Mouse (Mus musculus) left cerebral cortex, adult 9 months (tissue): ENCODE measurements at regions not wholly inside any gene's neighbourhood (a gene's known extent, or its start where the extent isn't known, plus 50 kb on each side); places are given as distances from the start of the nearest gene placed in this dataset.

Experiments used
- DNase-seq, 2 experiments: peaks; one replicate each; pipeline ENCODE4 v3.0.0; 2022; ENCODE audit warnings: low spot score in 2 of 2

DNA sequence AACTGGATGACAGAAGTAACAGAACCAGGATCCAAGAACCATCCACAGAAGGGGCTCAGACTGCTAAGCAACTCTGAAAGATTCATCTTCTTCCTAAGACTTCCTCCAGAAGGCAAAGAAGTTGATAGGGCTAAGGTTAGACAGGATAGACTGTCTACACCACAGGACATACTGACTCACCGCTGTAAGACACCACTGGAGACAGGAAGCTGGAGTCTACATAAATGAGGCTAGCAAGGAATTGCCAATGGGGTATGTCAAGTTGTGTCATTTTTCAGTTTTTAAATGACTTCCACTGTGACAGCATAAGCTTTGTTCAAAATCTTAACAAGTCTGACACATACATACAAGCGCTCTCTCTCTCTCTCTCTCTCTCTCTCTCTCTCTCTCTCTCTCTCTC lies 645.4 kb upstream of the Gm10131 start:
- DNase-seq = no peak

DNA sequence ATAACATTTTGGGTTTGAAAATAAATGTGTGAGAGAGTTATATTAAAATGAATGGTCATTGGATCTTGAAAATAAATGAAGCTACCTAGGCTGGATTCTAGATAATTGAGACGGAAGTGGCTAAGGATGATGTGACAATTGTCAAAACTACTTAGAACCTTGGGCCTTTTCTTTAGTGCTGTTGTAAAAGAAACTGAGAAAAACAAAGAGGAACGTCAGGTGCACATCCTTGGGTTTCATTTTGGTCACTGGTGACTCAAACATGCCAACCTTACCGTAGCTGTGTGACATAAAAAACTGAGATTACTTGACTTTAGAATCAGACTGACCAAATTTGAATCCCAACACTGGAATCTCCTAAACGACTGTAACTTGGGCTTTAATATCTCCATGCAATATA lies 644.6 kb upstream of the Gm10131 start:
- DNase-seq = no peak

DNA sequence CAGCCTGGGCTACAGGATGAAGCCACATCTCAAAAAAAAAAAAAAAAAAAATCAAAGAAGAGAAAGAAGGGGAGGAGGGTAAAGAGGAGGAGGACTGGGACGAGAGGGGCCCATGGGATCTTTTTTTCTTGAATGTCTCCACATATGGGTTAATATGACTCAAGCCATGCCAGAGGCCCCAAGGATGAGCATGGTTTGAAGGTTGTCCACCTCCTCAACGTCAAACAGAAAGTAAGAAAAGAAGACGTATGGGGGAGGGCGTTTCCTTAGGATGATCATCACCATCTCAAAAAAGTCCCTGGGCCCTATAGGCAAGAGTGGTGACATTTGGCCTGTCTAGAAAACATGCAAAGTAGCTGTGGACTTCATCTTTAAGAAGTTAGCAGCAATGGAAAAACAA lies 643.9 kb upstream of the Gm10131 start:
- no peak for DNase-seq

DNA sequence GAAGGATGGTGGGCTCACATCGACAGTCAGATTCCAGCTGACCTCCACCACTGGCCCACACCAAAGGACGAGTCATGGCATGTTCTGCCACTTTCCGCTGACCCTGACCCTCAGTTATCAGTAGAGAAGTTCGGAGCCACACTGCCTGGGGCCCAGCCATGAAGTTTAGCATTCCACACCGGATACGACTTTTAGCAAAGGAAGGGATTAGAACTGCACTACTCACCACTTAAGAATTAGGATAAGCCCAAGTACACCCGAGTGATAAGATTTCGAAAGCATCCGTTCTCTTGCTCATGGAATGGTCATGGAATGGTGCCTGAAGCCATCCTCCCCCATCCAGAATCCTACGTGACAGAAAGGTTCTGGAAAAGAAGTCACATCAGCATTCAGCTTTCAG lies 641.5 kb upstream of the Gm10131 start:
- no peak for DNase-seq

DNA sequence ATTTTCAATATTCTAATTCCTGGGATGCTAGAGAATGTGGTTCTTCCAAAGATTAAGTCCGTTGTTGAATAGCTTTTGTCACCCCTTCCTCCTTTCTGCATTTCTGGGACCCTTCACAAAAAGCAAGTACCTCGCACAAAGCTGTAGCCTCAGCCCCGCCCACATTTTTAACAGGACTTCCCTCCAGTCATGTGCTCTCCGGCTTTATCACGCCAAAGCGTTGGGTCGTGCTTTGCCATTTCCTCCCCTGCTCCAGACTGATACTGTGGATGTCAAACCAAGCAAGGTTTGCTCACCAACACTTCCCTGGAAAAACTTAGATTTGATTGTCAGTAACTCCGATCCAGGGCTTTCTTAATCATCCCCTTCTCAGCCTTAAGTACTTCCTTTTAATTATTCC lies 637.0 kb upstream of the Gm10131 start:
- DNase-seq = no peak

DNA sequence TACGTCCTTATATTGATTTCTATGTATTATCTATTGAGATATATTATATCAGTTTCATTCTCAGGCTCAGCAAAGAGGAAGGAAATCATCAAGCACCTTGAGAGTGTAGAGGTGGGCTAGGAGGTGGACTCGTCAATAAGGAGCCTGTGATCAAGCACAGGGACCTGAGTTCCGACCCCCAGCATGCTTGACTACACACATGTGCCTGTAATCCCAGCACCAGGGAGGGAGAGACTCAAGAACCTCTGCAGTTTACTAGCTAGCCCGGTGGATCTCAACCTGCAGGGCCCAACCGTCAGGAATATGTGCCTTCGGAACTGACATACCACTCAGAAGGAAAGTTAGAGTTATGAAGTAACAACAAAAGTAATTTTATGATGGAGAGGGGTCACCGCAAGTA lies 634.2 kb upstream of the Gm10131 start:
- DNase-seq = no peak

DNA sequence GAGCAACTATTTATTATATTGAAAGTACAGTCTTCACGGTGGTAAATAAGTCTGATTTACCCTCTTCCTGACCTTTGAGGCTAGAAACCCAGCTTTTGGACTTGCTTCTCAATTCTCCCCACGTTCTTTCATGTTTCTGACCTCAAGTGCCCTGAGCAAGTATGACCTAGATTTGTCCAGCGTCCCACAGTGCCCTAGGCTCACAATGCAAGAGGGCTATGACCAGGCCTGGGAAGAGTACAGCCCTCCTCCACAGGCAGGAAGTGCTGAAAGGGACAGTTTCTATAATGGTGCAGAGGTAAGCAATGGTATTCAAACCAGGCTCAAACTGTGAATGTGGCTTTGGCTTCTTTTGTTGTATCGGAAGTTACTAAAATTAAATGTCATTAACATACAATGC lies 633.1 kb upstream of the Gm10131 start:
- no peak for DNase-seq

DNA sequence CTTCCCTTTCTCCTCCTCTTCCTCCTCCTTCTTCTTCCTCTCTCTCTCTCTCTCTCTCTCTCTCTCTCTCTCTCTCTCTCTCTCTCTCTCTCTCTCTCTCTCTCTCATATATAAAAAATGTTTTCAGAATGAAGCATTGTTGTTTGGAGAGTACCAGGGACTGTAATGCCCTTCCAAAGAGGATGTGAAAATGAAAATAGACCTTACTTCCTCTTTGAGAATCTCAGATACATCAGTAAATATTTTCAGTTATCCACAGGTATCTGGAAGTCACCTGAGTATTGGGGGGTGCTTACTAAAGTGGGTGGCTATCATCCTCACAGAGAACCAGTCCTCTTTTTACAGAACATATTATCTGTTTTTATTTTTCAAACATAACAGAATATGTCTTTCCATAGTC lies 632.6 kb upstream of the Gm10131 start:
- no peak for DNase-seq

DNA sequence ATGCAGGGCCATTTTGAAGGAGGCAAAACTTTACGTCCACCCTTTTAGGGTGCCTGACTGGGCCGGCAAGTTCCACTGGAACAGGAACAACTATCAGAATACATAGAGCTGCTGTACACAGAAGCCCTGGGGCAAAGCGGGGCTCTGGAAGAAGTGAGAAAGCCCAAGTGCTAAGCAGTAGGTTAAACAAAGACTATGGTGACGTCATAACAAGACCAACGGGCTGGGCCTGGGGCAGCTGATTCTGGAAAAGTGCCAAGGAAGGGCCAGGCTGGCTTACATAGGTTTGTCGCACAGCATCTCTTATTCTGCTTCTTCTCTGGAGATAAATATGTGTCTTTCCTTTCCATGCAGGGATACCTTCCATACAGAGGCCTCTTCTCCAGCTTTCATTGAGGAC lies 631.6 kb upstream of the Gm10131 start:
- DNase-seq = no peak

DNA sequence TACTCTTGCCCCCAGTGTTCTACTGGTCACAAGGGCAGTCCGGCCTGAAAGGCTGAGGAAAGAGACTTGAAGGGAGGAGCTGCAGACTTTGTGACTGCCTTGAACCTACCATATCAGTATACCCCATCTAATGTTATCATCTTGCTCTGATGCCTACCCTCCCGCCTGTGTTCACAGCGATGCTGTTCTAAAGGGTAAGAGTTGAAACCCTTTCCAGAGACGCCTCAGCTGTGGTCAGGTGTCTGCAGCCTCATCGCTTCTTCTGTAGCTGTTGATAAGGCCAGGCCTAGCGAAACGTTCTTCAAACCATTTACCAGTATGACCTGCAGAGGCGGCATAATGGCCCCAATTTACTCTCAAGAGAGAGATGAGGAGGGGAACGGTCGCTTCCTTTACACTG lies 629.3 kb upstream of the Gm10131 start:
- no peak for DNase-seq

DNA sequence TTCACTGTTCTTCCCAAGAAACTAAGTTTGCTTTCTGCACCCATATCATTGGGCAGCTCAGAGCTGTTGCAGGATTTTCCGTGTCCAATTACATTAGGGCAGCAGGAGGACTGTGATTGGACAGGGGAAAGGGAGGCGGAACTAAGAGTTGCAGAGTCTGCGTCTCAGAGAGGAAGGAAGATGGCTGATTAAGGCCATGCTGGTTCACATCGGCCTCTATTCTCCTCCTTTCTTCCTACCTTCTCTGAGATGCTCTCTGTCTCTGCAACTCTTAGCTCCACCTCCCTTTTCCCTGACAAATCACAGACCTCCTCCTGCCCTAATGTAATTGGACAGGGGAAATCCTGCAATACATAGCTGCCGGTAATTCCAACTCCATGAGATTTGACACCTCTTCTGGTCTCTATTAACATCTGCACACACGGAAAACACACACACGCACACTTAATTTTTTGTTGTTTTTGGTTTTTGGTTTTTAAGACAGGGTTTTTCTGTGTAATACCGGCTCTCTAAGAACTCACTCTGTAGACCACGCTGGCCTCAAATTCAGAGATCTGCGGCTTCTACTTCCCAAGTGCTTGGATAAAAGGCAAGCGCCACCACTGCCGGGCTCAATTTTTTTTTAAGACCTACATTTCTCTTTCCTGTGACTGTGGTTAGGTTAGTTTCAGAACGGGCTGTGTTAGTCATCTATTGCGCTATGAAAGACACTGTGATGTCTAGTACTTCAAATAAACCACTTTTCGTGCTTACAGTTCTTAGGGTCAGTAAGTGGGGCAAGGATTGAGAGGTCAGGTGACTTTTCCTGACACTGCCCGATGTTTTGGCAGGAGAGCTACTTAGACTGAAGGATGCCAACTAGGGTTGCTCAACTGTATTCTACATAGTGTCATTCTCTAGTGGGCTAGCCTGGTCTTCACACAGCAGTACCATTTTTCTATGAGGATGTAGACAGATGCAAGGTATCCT lies 628.6 kb upstream of the Gm10131 start:
- DNase-seq = no peak

DNA sequence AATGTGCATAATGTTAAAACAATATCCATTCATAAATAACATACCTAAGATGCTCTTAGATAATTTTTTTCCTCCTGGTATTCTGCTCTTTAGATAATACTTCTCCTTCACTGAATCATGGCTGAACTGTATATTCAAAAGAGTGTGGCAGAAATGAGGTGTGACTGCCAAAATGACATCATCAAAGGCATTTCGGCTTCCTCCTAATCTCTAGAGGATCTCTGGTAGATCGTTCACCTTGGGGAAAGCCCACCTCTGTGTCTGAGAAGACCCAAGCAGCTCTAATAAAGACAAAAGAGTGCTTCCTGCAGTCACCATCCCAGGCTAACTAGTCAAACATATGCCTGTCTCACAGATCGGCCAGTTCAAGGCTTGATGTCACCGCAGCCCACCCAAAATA lies 624.7 kb upstream of the Gm10131 start:
- no peak for DNase-seq

DNA sequence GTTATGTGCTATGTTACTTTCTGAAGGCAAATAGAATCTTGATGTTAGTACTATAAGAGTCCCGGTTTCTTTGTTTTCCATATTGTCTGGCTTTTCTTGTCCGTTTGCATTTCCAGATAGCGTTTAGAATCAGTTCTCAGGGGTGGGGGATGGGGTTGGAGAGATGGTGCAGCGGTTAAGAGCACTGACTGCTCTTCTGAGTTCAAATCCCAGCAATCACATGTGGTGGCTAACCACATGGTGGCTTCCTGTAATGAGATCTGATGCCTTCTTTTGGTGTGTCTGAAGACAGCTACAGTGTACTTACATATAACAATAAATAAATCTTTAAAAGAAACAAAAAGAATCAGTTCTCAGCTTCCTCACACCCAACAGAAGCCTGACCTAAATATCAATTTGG lies 623.5 kb upstream of the Gm10131 start:
- no peak for DNase-seq

DNA sequence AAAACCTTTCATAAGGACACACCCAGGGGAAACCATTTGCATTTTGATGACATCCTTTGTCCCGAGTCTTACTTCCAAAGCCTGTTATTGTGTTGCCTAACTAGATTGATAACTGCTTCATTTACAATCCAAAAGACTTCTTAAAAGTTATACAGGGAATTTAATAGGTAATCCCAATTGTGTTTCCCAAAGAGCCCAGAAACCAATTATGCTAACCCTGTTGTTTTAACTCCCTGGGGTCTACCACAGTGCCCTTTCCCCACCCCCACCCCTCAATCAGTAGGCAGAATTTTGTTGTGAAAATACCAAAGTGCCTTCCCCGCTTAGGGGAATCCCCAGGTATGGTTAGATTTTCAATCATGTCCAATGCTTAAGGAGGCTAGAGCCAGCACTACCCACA lies 621.3 kb upstream of the Gm10131 start:
- no peak for DNase-seq

DNA sequence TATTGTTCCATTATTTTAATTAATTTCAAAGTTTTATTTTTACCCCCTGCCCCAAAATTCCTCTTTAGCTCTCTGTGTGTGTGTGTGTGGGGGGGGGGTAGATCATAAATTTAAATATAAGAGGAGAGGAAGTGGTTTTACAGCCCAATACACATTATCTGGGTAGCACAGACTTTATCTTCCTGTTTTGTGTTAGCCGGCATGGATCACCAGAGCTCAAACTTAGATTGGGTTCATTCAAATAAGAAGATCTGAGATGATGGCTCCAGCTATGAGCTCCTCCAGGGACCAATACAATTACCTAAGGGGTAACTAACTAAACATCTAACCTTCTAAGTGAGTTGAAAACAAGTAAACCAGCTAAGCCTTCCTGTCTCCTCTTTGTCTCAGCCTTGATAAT lies 620.8 kb upstream of the Gm10131 start:
- no peak for DNase-seq

DNA sequence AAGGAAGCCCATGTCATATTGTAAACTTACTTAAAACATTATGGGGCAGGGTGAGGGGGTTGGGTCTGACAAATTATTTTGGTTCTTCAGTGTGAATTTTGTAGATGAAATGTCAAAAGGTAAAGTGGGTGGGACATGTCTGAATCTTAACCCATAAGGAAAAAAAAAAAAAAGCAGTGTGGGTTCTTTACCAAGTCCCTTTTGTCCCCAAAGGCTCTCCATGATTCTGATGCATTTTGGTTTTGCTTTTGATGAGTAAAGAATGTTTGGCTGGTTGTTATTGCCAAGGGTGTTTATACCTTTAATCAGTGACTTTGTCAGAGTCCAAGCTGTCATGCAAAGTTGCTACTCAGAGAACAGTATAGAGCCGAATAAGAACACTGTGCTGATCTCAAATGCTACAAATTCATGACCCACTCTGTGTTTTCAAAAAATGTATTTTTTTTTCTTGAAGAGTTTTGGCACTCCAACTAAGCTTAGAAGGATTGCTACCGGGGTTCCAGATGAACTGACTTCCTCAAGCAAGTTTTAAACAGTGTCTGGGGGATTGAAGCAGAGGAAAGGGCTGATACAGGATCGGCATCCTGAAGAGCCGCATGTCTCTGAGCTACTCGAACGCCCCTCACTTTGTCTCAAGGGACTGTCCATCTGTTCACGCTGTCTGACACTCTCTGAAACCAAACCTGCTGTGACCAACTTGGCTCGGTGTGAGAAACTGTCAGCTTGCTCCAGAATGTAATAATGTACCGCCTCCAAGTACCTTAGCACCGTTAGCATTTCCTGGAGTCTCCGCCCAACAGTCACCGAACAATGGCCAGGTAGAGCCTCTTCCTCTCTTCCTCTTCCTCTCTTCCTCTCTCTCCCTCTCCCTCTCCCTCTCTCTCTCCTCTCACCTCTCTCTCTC lies 619.8 kb upstream of the Gm10131 start:
- no peak for DNase-seq

DNA sequence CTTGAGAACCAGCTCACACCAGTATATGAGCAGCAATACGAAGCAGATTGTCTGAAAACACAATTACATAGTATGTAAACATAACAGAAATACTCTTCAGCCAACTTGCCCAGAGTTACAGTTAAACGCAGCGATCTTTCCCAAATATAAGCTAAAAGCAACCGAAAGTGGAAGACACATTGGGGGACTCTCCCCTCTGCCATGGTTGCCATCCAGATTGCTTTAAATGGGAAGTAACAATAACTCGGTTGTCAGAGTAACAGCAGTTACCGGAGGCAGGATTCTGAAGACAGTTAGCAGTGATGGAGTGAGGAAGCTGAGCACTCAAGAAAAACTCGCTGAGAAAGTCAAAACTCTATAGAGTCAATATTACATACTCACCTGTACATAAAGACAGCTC lies 618.0 kb upstream of the Gm10131 start:
- no peak for DNase-seq

DNA sequence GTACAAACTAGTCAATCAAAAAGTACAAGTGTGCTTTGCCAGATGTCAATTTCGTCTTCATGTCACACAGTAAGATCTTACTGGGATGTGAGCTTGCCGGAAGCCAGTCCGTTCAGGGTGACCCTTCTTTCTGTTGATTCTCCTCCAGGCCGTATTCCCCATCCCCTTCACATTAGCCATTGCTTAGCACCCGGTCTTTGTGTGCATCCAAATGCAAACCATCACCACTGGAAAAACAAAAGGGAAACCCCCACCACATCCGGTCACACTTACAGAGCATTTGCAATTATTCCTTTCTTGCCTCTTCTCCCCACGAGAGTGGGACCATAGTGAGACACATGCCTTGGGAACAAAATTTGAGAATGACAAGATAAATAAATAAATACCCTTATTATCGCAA lies 616.2 kb upstream of the Gm10131 start:
- DNase-seq = no peak

DNA sequence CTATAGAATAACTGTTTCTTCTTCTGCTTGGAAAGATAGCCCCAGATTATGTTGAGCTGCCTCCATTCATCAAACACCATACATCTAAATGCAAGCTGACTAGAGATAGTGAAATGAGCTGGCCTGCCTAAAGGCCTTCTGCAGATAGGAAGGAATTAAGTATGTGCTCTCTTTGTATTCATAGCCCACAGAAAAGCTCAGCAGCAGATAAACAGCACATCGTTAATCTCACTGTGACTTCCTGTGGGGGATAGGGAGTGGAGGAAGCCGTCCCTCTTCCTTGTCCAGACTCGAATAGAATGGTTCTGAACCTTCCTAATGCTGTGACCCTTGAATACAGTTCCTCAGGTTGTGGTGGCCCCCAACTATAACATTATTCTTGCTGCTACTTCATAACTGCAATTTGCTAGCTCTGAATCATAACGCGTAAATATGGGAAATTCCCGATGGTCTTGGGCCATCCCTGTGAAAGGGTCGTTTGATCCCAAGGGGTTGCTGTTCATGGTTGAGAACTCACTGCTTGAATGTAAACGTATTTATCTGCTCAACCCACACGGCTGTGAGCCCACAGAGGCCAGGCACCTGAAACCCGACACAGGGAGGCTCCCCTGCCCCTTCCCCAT lies 614.7 kb upstream of the Gm10131 start:
- DNase-seq = no peak

DNA sequence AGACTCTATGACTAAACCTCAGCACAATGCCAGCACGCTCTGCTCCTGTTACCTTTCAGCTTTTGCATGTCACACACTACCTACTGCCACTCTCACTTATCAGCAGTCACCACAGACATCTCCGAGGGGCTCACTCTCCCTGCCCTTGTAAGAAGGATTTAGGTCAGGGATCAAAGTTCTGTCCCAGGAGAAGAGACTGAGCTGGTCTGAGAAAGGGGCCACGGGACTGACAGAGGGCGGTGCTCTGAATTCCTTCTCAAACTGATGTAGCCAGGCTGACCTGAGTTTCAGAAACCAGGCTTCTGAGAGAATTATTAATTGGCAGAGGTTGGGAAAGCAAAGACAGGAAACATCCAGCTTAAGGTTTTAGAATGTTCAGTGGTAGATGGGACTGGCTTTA lies 614.0 kb upstream of the Gm10131 start:
- DNase-seq = no peak

DNA sequence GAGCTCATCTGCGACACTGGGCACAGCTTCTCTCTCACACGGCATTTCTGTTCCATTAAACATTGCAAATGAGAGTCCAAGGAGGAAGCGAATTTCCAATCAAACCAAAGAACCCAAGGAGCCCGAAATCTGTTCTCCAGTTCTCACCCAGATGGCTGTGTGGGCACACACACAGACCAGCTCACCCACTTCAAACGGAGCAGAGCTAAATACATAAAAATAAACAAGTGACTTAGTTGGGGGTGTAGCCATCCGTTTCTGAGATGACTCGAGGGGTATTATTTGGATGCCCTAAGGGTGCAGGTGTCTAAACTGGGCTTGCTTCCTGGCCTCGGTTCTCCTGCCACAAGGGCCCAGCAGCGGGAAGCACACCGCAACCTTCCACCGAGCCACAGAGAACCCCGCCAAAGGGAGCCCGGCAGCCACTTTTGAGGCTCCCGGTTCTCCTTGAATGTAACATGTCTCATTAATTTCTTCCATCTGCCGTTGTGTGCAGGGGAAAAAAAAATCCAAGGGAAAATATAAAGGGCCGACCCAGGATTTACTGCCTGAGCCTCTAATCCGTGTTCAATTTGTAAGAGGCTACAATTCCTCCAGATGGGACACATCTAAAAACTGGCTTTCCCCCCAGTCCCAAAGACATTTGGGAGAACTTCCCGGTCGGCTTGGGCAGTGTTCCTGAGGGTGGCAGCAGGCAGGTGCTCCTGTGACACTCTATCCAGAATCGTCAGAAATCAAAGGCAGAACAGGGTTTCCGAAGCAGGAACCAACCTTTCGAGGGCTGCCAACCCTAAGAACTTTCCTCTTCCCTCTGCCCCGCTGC lies 598.6 kb upstream of the Gm10131 start:
- peak; percentile 28 to 81 for DNase-seq

DNA sequence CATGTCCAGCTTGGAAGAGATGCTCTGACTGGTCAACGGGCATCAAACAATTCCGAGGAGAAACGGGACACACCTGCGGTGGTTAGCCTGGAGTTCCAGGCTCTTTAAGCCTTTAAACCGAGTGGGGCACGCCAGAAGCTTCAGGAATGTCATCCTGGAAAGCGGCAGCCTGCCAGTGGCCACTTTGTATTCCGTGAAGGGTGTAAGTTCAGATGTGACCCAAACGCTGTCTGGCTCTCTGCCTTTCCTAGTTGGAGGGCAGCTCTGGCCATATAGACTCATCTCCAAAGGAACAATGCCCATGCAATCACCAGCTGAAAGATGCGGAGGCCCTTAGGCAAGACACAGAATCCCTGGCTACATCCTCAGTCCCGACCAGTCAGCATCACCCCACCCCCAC lies 597.8 kb upstream of the Gm10131 start:
- no peak for DNase-seq
